Mouse (Mus musculus) kidney, postnatal 4 days (tissue): ENCODE measurements around the gene Il10.

Experiments
- DNase-seq, 2 experiments: peaks; one replicate each; pipeline ENCODE4 v3.0.0; 2021; ENCODE audit warnings: mixed read lengths in 2 of 2

Gene Il10

DNA sequence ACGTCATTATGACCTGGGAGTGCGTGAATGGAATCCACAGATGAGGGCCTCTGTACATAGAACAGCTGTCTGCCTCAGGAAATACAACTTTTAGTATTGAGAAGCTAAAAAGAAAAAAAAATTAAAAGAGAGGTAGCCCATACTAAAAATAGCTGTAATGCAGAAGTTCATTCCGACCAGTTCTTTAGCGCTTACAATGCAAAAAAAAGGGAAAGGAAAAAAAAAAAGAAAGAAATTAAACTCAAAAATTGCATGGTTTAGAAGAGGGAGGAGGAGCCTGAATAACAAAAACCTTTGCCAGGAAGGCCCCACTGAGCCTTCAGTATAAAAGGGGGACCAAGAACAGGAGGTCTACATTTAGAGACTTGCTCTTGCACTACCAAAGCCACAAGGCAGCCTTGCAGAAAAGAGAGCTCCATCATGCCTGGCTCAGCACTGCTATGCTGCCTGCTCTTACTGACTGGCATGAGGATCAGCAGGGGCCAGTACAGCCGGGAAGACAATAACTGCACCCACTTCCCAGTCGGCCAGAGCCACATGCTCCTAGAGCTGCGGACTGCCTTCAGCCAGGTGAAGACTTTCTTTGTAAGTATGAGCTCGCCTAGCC lies at the start of gene Il10:
Gene Il10 (plus strand): TSS at position 354 of the 607 bp plus-strand sequence.
- DNase-seq = no peak

DNA sequence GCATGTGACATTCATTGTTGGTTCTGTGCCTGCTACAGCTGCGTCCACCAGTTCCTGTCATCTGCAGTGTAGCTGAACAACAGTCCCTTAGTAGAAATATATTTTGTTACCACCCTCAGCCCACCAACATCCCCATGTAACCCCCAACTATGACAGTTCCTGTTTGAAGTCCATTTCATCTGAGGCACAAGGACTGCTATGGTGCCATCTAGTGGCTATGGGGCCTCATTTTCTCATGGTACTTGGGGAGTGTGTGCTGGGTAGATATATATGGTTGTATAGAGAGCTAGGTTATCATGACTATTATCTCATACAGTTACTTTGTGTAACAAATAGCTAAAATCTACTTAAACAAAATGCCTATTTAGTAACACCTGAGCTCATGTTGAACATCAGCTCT lies 40.2 kb upstream of the Il10 start:
- DNase-seq = peak; percentile 50 to 59

DNA sequence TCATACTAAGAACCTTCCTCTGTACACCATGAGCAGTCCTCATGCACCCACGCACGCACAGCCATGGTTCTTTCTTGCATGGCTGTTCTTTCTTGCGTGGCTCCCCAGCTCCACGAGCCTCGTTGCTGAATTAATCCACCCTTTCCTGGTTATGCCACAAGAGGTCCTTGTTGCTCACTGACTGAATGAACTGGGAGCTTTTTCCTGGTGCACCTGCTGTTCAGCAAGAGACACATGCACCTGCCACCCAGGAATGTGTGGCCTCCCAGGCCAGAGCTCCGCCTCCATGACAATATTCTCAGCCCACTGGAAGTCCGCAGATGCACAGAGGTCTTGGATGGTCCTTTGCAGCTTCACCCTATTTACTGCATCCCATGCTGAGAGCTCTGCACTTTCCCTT lies 35.2 kb upstream of the Il10 start:
- no peak for DNase-seq

- DNase-seq = no peak
Observed at GRCm38 (mm10) chr1:130987001-130987400, 32.6 kb upstream of the Il10 start.

GRCm38 (mm10) chr1:130987418-130987817 lies 32.2 kb upstream of the Il10 start:
- DNase-seq = no peak

- no peak for DNase-seq
Observed at GRCm38 (mm10) chr1:130989331-130989730, 30.3 kb upstream of the Il10 start.

- DNase-seq = no peak
Observed at GRCm38 (mm10) chr1:130990448-130990847, 29.2 kb upstream of the Il10 start.

GRCm38 (mm10) chr1:130993574-130994154 lies 26.0 kb upstream of the Il10 start:
- DNase-seq = no peak

- no peak for DNase-seq
Observed at GRCm38 (mm10) chr1:130995515-130995914, 24.1 kb upstream of the Il10 start.

DNA sequence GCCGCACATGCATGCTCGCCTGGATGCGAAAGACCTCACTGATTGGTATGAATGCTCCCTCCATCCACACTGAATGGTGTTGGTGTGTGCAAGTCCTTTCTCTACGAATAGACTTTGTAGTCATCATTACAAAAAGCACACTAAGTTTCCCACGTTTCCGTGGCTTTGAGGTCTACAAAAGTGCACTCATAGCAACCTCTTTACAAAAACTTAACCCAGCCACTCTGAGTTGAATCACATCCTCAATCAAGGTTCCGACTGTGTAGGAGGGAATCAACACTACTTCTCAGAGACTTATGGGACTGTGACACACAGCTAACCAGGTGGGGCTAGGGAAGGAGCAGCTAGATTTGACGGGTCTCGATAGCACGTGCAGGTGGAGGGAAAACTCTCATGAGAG lies 23.3 kb upstream of the Il10 start:
- DNase-seq = no peak

DNA sequence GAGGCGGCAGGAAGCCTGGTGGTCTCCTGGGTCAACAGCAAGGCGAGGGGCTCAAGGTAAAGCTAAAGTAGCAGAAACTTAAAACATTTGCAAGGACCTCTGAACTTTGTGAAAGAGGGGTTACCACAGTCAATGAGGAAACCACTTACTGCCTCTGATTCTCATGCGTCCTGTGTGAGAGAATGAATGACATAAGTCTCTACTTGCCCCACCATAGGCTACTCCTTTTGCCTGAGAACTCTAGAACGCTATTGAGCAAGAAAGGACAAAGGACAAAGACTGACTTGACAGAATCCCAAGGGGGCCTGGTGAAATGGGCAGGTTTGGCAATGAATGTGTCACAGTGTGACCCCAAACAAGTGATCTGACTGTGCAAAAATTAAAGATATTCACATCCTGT lies 22.2 kb upstream of the Il10 start:
- no peak for DNase-seq

DNA sequence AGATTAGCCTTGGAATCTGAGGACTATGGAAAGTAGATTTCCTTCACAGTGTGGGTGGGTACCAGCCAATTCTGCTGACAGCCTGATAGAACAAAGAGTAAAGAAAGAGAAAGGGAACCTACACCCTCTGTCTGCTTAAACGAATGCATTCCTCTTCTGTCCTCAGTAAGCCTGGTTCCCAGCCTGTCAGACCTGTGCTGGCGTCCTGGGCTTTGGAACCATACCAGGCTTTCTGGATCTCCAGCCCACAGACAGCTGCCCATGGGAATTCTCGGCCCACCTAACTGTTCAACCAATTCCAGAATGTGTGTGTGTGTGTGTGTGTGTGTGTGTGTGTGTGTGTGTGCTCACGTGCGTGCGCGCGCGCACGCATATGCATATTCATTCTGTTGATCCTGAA lies 21.3 kb upstream of the Il10 start:
- no peak for DNase-seq

GRCm38 (mm10) chr1:130999708-131000107 lies 19.9 kb upstream of the Il10 start:
- no peak for DNase-seq

- no peak for DNase-seq
Observed at GRCm38 (mm10) chr1:131000296-131000695, 19.3 kb upstream of the Il10 start.

GRCm38 (mm10) chr1:131002561-131002960 lies 17.1 kb upstream of the Il10 start:
- no peak for DNase-seq

DNA sequence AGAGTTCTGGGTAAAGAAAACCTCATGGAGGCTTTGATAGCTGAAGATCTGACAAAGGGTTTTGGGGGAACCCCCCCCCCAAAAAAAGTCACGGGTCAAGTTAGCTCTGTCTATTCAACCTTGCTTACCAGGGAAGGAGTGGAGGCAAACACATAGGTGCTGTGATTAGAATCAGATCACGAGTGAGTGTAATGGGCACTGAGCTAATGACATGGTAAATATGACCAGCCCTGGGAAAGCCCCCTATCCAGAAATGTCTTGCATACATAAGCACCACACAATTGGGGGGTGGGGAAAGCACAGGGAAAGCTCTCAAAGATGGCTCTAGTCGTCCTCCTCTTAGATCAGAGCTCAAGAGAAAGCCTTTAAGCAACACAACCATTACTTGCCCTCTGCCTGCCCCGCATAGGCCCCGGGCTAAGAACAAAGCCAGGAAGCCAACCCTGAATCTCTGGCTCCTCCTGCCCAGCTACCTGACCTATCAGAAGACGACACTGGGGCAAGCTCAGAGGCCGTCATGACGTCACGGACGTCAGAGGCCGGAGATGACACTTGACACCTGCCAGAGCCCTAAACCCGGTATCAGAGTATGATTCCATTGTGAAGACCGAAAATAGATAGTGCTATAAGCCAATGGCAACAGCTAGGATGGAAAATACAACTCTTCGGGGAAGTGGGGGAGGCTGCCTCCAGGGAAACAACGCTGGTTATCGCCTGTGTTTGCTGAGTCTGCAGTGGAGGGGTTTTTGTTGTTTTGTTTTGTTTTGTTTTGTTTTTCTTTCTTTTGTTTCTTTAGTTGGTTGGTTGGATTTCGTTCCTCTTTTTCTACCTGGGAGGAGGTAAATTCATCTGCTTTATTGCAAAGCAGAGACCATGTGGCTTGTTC lies 16.4 kb upstream of the Il10 start:
- peak in 1 of 2 experiments; percentile 35 for DNase-seq

GRCm38 (mm10) chr1:131006069-131006468 lies 13.6 kb upstream of the Il10 start:
- DNase-seq = no peak

DNA sequence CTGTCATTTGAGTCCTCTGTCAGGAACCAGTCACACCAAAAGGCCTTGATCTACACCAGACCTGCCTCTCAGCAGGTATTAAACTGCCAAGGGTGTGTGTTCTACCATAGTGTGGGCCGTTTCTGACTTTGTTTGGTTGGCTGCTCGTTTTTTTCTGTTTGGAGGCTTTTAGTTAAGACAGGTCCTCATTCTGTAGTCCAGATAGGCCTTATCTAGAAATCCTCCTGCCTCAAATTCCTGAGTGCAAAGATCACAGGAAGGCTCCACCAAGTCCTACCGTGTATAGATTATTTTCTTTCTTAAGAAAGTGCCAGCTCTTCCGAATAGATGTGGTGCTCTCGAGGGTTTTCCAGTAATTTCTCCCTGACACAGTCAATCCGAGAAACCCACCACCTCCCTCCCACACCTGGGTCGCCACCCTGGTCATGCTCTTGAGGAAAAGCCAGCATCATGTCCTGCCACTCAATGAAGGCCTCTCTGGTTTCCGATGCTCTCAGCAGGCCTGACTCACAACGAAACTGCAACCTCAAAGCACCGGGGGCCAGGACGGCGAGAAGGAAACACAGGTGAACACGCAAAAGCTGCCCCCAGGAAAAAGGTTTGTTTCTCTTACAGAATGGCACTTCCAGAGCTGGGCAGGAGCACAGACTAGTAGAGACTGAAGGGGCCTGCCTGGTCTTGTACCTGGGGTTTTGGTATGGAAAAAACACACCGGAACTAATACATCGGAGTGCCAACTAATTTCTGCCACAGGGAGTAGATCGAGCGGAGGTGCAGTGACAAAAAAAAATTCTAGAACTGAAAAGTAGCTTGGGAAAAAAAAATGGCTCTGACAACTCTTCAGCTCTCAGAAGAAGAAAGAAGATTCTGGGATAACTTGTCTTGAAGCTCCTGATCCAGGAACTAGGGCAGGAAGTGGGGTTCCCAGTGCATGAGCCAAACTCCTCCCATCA lies 9.2 kb upstream of the Il10 start:
- no peak for DNase-seq

- no peak for DNase-seq
Observed at GRCm38 (mm10) chr1:131012494-131012893, 7.2 kb upstream of the Il10 start.

GRCm38 (mm10) chr1:131013926-131014325 lies 5.7 kb upstream of the Il10 start:
- no peak for DNase-seq

- DNase-seq = no peak
Observed at GRCm38 (mm10) chr1:131015281-131015680, 4.4 kb upstream of the Il10 start.

GRCm38 (mm10) chr1:131015879-131016278 lies 3.8 kb upstream of the Il10 start:
- DNase-seq = no peak
